Mouse (Mus musculus): Measurements from ENCODE around the gene Baiap2. TPM values are rescaled to one million over a fixed set of nuclear protein-coding genes. Genes with fewer than 3 reads are reported as not detected.
A peak's percentile ranks its signal among the peaks of the same experiment; 100 is the strongest.

Gene Baiap2
- total and polyA plus RNA-seq, 3 experiments: 3.4 to 6.7 (median 6.1) TPM

DNA sequence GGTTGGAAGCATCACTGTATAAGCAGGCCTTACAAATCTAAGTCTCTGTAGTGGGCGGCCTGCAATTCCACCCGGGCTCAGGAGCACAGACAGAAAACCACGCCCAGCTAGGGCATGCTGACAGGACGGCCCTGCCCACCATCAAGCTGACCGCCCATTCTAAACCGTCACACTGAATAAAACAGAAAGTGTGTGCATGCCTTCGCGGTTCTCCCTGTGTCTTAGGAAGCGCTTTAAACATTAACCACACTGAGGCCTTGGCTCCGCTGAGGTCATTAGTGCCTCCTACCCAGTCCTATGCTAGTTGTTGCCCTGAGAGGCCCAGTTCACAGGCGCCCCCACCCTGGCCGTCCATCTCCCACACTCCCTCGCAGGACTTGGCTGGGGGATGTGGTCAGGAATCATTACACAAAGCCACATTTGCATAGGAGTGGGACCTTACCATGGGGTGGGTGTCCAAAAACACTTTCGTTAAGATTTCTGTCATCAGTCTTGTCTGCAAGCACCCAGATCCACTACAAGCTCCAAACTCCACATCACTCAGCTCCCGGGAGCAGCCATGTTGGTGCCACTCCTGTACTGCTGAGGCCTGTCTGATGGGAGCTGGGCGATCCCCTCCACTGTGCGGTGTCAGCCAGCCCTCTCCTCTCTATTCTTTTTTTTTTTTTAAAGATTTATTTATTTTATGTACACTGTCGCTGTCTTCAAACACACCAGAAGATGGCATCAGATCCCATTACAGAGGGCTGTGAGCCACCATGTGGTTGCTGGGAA lies 85.9 kb downstream of the Baiap2 start:
- H3K27me3 ChIP-seq (replicated peaks): peaks cover 35% of the 10 kb centered on the region
- dilution Hi-C loops (cut with MboI; ENCODE audit: extremely low pct_ligation_motif_present, extremely low pct_unique_long_range_greater_than_20kb, low sequenced_read_pairs): no loop called here
- TF ChIP-seq CTCF (conservative IDR thresholded peaks at IDR 0.05 in 1 of 2, IDR thresholded peaks at IDR 0.05 in 1 of 2; ENCODE audit: low read depth in 2 of 2, low read length in 2 of 2): peak in 1 of 2 experiments; percentile 22; a peak in 2 of 4 replicates
- no peak for TF ChIP-seq RCOR1 (conservative IDR thresholded peaks at IDR 0.05; ENCODE audit: low read depth, low read length)

DNA sequence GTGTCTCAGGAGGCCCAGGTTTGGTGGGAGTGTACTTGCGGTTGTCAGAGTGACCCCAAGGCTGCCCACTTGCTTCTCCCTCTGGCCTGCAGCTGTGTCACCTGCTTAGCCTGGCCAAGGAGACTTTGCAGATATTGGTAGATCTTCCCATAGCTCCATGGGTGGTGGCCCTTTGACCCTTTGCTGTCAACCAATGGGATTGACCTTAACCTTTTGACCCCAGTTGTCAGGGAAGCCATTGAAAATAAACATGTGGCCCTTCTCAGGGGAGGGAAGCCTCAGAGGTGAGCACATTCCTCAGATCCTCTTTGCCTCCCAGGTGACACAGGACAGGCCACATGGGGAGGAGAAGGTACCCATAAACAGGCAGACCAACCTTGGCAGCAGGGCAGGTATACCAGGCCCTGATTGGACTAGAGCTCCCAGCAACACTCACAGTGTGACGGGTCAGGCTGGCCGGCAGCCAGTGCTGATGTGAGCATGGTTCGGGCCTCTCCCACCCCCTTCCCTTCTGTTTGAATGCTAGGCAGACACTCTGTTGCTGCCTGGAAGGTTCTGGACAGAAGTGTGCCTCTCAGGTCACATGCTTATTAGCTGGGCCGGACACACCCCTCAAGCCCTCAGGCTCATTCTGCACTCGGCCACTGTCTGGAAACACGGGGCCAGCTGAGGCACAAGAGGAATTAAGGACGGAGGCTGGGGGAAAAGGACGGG lies 87.0 kb downstream of the Baiap2 start:
- H3K4me1 ChIP-seq (ENCODE audit: control insufficient read depth in 1 of 2, insufficient read depth in 2 of 2): no peaks in the 10 kb centered on the region
- dilution Hi-C loops (cut with MboI; ENCODE audit: extremely low pct_ligation_motif_present, extremely low pct_unique_long_range_greater_than_20kb, low sequenced_read_pairs): no loop called here
- in situ Hi-C loops (cut with MboI; ENCODE audit: low pct_ligation_motif_present, low pct_unique_long_range_greater_than_20kb, low sequenced_read_pairs): loop anchor here (5.0 kb wide), 1 partner anchor 68 kb away; the partner anchor contains the start of genes Ndufaf8 and Tepsin

More for the DNA sequence above, 85.9 kb downstream of the Baiap2 start:
- Histone ChIP-seq H3K4me3 (replicated peaks in 1 of 3; ENCODE audit: low read depth in 2 of 3, low read length in 2 of 3, poor library complexity in 1 of 3) (no peak overlapping the region), H3K9me3 (replicated peaks; ENCODE audit: low read length) (no peaks in the 10 kb centered on the region), H3K36me3 (replicated peaks in 1 of 2; ENCODE audit: control insufficient read depth in 1 of 2, insufficient read depth in 1 of 2, low read length in 1 of 2) (no peaks in the 10 kb centered on the region), H3K79me2 (replicated peaks; ENCODE audit: control insufficient read depth, extremely low read depth, insufficient read depth, poor library complexity, severe bottlenecking) (no peaks in the 10 kb centered on the region), H3K9ac (ENCODE audit: insufficient read depth, low read depth) (no peak overlapping the region), H3K4me1 (ENCODE audit: control insufficient read depth in 1 of 2, insufficient read depth in 2 of 2) (no peaks in the 10 kb centered on the region), H3K27ac (ENCODE audit: insufficient read depth, low read depth) (no peak overlapping the region), H3K4me2 (ENCODE audit: insufficient read depth, low read depth, poor library complexity, severe bottlenecking) (no peak overlapping the region)
- in situ Hi-C loops (cut with MboI; ENCODE audit: low pct_ligation_motif_present, low pct_unique_long_range_greater_than_20kb, low sequenced_read_pairs): loop anchor here (5.0 kb wide), 1 partner anchor 69 kb away; the partner anchor contains the start of genes Ndufaf8 and Tepsin
- DNase-seq (ENCODE audit: extremely low read depth): no peak

More for the DNA sequence above, 87.0 kb downstream of the Baiap2 start:
- no peaks in the 10 kb centered on the region for H3K79me2 ChIP-seq (replicated peaks; ENCODE audit: control insufficient read depth, extremely low read depth, insufficient read depth, poor library complexity, severe bottlenecking)
- H3K9me3 ChIP-seq (replicated peaks; ENCODE audit: low read length): no peaks in the 10 kb centered on the region
- H3K9ac ChIP-seq (ENCODE audit: insufficient read depth, low read depth): no peak overlapping the region
- no peak overlapping the region for H3K27ac ChIP-seq (ENCODE audit: insufficient read depth, low read depth)
- no peak for TF ChIP-seq MXI1 (IDR thresholded peaks at IDR 0.05; ENCODE audit: low read depth, low read length)
- no peak for TF ChIP-seq CTCF (conservative IDR thresholded peaks at IDR 0.05 in 1 of 2, IDR thresholded peaks at IDR 0.05 in 1 of 2; ENCODE audit: low read depth in 2 of 2, low read length in 2 of 2)
- no peak for TF ChIP-seq ELF1 (IDR thresholded peaks at IDR 0.05; ENCODE audit: low read depth, low read length)
- no peak for TF ChIP-seq ZC3H11A (IDR thresholded peaks at IDR 0.05; ENCODE audit: low read depth, low read length)
- TF ChIP-seq POLR2AphosphoS2 (IDR thresholded peaks at IDR 0.05; ENCODE audit: low read depth, low read length): no peak
- TF ChIP-seq CHD1 (IDR thresholded peaks at IDR 0.05; ENCODE audit: low read depth, low read length): no peak
- no peak for TF ChIP-seq PAX5 (IDR thresholded peaks at IDR 0.05; ENCODE audit: low read length)
- TF ChIP-seq BHLHE40 (IDR thresholded peaks at IDR 0.05; ENCODE audit: low read depth, low read length): no peak
- no peak for TF ChIP-seq ZNF384 (IDR thresholded peaks at IDR 0.05; ENCODE audit: low read depth, low read length)
- TF ChIP-seq ZMIZ1 (IDR thresholded peaks at IDR 0.05; ENCODE audit: low read depth, low read length): no peak
- no peak for TF ChIP-seq POLR2A (IDR thresholded peaks at IDR 0.05; ENCODE audit: low read depth, low read length)
- no peak for TF ChIP-seq ETS1 (conservative IDR thresholded peaks at IDR 0.05; ENCODE audit: low read depth, low read length)
- no peak for TF ChIP-seq SMC3 (IDR thresholded peaks at IDR 0.05; ENCODE audit: low read depth, low read length)
- TF ChIP-seq CHD2 (IDR thresholded peaks at IDR 0.05; ENCODE audit: low read length): no peak
- no peak for TF ChIP-seq MAX (IDR thresholded peaks at IDR 0.05; ENCODE audit: low read length)
- TF ChIP-seq NELFE (IDR thresholded peaks at IDR 0.05; ENCODE audit: low read depth, low read length): no peak
- TF ChIP-seq RAD21 (IDR thresholded peaks at IDR 0.05; ENCODE audit: low read depth, low read length): no peak
- TF ChIP-seq NRF1 (IDR thresholded peaks at IDR 0.05; ENCODE audit: low read depth, low read length): no peak
- TF ChIP-seq USF2 (conservative IDR thresholded peaks at IDR 0.05; ENCODE audit: low read depth, low read length): no peak
- DNase-seq (ENCODE audit: extremely low read depth): no peak
- H3K4me2 ChIP-seq (ENCODE audit: insufficient read depth, low read depth, poor library complexity, severe bottlenecking): no peak overlapping the region
- peaks cover 36% of the 10 kb centered on the region for H3K27me3 ChIP-seq (replicated peaks)
- H3K36me3 ChIP-seq (replicated peaks in 1 of 2; ENCODE audit: control insufficient read depth in 1 of 2, insufficient read depth in 1 of 2, low read length in 1 of 2): no peaks in the 10 kb centered on the region
- no peak overlapping the region for H3K4me3 ChIP-seq (replicated peaks in 1 of 3; ENCODE audit: low read depth in 2 of 3, low read length in 2 of 3, poor library complexity in 1 of 3)

Measured in CH12.LX (cell line).